Mouse (Mus musculus): Measurements from ENCODE around the gene H1foo.

DNA sequence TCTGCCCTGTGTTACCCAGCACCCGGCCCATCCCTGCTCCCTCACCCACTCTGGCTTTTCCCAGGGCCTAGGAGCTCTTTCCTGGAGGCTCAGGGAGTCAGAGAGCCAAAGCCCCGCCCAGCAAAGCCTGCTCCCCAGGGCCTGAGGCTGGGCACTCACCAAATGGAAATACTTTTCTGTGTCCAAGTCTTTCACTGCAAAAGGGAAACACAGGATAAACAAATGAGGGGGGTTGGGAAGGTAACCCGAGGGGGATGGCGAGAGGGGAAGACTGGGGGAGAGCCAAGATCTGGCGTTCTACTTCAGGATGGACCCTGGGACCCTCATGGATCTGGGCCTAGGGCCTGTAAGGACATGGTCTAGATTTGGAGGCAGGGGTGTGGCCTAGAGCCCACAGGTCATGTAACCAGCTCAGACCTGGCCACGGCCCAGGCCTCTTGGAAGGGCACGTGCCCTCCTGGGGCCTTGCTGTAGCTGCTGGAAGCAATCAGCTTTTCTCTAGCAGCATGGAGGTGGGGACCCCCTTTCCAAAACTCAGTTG is 14.5 kb downstream of the H1foo start:
- TF ChIP-seq POLR2A (IDR thresholded peaks at IDR 0.05; ENCODE audit: control insufficient read depth, low read depth, low read length) (no peak), CTCF (IDR thresholded peaks at IDR 0.05; ENCODE audit: control insufficient read depth, insufficient read depth, insufficient replicate concordance, low read depth, low read length) (no peak)
